Mouse (Mus musculus): ENCODE measurements around the gene F8.
A peak's percentile ranks its signal among the peaks of the same experiment; 100 is the strongest.
"Not testable (repeated sequence)": the region's sequence is repeated elsewhere in the genome, so short reads cannot be mapped to it uniquely, and the experiment has no call there.

F8 gene

DNA sequence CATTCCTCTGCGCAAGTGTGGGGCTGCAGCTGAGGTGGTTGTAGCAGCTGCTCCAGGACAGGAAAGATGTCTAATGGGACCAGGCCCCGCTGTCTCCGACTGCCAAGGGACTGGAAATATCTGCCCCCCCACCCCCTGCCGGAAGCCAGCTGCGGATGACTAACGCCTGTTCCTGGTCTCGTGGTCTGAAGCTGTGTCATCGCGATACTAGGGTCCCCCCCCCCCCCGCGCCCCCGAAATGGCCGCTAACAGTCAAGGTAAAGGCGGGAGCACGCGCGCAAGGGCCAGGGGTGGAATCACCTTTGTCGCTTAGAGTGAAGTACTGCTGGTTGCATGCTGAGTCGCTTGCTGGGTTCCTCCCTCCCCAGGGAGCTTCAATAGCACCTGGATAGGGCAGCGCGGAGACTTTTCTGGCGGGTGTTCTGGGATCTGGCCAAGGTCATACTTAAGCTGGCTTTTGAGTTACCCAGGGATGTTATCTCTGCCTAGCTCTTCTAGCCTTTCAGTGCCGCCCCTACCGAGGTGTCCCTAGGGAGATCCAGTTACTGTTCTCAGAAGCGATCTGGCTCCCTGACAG lies at the start of gene F8, which contains the start of gene Fundc2:
Gene F8, minus strand, starts transcription at position 421 of the 577 bp plus-strand sequence.
Gene Fundc2, plus strand, starts transcription at position 205 of the 577 bp plus-strand sequence.
- peak; percentile 77 for DNase-seq

DNA sequence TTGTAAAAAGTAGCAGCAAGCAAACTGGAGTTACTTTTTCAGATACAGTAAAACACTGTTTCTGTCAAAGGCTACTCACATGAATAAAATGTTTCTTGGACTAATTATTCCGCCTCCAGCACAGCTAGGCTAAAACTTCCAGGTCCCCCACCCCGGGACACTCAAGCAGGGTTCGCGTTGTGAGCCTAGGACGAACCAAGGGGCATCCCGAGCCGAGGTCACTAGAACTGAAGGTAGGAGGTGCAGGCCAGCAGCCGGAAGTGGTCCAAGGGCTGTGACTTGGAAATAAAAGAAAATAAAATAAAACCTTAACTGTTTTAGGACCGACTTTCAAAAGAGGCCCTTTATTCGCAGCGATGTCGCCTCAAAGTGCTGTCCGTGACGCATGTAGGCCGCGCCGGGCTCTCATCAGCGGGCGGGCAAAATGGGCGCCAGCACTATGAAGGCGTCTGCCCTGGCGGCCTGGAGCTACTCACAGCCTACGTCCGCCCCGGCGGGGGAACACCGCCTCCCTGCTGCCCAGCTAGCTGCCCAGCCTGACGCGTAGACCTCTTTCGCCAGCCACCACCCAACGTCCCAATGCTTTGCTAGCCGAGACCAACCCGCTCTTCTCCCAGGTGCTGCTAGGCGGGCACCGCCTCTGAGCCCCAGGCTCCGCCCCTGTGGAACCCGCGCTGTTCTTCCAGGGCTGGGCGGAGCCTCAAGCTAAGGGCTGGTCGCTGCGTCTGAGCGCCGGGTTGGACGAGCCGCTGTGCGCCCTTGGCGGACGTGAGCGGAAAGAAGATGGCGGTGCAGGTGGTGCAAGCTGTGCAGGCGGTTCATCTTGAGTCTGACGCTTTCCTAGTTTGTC lies 33.7 kb upstream of the F8 start, which contains the start of the genes Cmc4, Mtcp1 and Brcc3:
Gene Cmc4, minus strand, starts transcription at position 649 of the 850 bp plus-strand sequence.
Gene Mtcp1, minus strand, starts transcription at position 653 of the 850 bp plus-strand sequence.
Gene Brcc3, plus strand, starts transcription at position 693 of the 850 bp plus-strand sequence.
- peak; percentile 85 for DNase-seq

DNA sequence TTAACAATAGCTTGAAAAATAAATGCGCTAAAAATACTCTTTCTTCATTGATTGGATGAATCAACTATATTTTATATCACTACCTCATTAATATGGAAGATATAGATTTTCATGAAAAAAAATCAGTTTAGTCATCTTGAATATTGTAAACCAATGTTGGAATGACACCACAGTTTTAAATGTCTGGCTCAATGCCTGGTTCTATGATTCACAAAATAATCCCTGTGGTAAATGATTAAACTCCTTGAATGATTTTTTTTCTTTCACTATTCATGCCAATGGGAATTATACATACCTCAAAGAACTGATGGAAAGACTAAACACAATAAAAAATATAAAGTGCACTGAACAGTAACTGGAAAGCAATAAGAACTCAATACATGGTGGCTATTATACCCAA lies 27.3 kb upstream of the F8 start:
- DNase-seq = no peak

DNA sequence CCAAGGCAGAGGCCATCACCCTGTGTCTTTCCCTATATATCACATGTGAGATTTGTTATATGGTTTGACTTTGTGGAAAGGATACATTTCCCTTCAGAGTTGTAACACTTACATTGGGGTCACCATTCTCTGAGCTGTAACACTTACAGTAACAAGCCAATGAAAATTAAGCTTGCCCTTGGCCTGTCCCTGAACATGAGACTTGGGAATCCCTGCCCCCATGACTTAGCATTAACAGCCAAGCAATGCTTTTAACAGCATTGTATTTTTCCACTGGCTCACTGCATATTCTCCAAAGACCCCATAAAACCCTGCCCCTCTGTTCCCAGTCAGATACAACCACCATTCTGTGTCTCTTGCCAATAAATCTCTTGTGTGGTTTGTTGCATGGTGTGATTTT lies 20.9 kb upstream of the F8 start:
- DNase-seq = no peak

DNA sequence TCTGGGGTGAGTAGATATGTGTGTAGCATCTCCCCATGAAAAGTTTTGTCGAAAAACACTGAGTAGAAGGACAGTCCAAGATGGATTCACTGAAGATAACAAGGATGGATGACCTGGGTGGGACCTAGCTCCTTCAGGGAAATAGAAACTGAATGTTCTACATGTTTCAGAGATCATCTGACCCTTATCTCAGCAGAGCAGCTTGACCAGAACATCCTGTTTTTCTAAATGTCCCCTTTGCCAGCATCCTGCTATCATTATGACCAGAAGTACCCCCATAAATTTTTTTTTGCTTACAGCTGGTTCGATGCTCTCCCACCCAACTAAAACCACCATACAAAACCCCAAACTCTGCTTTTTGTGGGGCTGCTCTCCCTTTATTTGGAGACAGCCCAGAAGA lies 20.3 kb upstream of the F8 start:
- DNase-seq = peak; percentile 3

DNA sequence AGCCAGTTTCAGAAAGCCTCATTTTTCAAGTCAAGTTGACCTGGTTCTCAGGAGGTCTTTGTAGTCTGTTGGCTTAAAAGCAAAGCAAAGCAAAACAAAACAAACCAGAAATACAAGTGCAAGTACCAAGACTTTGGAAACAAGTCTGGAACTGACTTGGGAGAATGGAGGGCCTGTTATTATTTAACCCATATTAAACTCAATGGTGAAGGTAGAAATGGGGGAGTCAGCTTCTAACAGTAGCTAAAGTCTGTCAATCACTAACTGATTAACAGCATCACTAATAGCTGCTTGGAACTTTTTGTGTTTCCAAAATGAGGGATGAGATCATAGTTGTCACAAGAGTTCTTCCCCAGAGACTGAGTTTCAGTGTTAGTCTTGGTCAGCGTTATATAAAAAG lies 17.1 kb upstream of the F8 start:
- no peak for DNase-seq

DNA sequence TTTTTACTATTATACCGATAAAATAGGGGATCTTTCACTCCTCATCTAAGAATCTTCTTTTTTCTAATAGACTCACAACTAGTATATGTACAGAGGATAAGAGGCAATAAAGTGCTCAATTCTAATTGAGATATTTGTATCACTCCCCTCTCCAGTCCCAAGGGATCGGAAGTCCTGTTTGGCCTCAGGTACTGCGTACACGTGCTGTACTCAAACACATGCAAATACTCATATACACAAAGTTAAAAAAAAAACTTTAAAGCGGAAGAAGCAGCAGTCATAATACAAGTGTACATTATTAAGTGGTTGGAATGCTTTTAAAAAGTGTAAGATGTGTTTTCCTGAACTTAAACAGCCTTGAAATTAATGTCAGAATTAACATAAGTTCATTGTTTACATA lies 716 bp downstream of the F8 start:
- no peak for DNase-seq

DNA sequence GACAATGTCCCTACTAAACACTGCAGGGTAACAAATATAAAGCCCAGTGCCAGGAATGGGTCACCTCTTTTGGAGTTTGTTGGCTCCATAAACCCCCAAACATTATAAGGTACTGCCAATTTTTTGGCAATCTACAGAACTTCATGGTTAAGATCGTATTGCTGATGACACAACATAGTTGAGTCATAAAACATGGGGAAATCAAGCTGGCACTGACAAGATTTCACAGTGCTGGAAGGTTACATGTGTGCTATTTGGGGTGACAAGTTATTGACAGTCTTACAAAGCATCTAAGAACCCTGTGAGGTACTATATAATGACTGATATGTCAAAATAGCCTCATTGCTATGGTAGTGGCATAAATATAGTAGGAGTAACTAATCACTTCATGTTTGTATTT lies 1.2 kb downstream of the F8 start:
- no peak for DNase-seq

DNA sequence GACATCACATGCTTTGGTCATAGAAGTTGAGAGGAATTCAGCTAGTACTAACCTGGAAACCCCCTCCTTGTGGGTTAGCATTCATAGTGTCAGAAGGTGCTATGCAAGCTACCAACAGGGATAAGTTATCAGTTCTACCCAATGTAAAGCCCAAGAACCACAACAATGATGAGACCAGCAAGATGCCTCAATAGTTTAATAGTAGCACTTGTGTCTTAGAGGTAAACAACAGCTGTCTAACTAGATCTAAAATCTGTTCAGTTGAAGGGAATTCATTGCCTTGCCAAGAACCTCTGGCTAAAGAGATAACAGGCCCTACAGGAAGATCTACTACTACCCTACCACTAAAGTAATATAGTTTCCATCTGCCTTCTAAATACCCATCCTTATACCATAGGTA lies 5.6 kb downstream of the F8 start:
- no peak for DNase-seq

DNA sequence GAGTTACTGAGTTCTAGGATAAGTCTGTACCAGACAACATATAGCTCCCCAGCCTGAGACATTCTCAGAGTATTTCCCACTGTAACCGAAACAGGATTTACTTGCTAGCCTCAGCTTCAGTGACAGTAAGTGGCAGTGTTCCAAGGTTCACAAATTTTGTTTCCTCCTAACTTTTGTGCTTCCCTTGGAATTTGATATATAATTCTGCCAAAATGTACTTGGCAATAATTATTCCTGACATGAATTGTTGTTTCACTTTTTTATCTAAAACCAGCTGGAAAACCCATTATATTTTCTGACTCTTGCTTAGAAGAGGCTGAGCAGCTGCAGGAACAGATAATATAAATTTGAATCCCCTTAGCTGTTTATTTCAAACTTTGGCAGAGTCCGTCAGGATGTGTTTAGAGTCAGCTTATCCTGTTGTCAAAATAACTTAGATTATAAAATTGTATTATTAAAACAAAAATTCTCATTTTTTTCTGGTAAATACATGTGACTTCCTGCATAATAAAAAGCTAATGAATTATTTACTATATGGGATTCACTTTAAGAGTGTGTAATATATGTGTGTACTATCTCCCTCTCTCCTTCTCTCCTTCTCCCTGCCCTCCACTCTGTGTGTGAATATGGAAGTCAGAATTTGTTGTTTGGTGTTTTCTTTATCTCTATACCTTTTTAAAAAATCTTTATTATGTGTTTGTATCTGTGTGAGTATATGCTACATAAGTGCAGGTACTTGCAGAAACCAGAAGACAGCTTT lies 9.6 kb downstream of the F8 start:
- DNase-seq = no peak

DNA sequence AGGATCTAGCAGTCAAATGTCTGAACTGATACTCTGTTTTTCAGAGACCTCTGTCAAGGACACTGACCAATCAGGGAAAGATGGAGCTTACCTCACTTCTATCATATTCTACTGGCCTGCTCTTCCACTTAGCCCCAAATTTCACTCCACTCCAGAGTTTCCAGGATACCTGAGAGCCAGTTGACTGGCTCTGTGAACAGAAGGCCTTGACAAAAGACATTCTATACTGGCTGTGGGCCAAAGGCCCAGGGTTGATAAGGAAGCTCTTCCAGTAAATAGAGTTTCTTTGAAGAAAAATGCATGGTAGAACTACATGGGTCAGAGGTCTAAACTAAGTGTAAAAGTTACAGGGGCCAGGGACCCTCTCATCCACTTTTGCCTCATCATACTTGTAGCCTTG lies 12.2 kb downstream of the F8 start:
- DNase-seq = no peak

DNA sequence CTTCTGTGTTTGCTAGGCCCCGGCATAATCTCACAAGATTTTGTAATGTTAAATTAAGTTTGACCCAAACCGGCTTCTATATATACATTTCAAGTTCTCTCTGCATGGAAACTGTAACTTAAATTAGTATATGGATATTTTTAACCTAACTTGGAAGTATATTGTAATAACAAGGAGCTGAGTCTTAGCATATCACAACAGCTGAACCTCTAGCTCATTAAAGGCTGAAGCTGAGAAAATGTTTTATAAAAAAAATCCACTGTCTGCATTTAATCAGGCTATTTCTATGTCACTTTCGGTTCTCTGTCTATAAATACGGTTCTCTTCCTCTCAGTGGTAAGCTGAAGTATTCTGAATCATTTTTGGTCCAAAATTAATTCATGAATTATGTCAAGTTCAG lies 58.9 kb downstream of the F8 start:
- DNase-seq = no peak

DNA sequence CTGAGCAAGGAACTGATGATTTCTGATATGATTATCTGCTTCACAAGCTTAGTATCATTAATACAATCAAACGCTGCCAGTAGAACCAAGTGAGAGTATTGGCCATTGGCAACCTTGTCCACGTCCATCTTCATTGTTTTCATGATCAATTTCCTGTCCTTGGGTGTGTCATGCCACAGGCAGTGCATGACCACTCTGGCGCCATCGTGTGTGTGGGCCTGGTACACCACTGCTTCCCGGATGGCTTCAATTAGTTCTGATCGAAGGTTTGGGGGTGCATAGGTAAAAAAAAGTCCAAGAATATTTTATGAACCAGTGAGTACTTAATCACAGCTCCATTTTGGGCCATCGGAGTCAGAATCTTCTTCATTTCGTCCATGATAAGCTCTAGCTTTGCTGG lies 110.7 kb downstream of the F8 start:
- DNase-seq = no peak

DNA sequence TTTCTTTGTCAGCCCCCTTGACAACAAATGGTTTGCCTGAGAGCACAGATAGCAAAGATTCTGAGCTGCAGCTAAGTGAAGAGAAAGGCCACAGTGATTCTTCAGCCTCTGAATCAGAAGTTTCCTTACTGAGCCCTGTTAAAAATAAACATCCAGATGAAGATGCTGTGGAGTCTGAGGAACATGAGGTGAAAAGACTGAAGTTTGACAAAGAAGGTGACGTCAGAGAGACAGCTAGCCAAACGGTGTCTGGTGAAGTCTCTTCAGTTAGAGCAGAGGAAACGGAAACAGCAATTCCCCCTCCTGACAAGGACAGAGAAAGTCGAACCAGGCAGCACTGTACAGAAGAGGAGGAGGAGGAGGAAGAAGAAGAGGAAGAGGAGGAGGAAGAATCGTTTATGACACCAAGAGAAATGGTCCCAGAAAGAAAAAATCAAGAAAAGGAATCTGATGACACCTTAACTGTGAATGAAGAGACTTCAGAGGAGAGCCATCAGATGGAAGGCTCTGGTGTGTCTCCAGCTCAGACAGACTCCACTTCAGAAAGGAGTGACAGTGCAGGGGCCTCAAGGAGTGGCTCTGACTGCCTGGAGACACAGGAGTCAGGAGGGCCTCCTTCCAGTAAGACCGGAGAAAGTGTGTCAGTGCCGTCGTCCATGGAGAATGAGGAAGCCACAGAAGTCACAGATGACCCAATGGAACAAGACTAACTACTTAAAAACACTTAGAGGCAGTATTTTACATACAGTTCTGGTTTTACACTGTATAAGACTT lies 148.6 kb downstream of the F8 start:
- DNase-seq = not testable (repeated sequence)

DNA sequence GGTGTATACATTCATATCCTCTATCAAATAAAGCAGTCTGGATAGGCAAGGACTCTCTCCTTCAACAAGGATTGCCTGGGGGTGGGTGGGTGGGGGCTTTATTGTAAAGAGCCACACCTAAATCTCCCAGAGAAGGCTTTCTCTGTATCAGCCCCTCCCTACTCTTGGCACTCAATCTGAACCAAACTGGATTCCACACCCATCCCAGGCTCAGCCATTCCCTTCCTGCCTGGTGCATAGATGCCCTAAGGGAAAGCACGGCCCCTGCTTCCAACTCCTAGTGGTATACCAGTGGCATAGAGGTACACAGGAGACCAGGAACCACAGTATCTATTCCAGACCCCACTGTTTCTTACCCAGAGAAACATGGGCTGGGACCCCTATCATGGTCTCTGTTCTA lies 151.0 kb downstream of the F8 start:
- DNase-seq = no peak

DNA sequence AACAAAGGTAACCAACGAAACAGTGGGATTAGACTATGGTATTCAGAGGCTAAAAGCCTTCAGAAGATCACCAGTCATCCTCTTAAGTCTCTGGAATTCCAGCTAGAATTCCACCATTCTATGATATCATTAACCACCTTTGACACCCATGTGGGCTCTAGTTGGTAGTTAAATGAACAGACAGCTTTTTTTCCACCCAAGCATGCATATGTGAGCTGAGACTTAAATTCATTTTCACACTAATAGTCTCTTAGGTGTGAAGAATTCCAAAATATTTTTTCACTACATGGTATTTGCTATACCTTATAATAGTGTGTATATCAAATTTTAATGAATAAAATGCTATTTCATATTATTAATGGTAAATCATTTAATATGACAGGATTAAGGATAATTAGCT lies 218.7 kb downstream of the F8 start, which contains the start of gene Smim9:
Gene Smim9, minus strand, starts transcription at position 101 of the 400 bp plus-strand sequence.
- DNase-seq = no peak

DNA sequence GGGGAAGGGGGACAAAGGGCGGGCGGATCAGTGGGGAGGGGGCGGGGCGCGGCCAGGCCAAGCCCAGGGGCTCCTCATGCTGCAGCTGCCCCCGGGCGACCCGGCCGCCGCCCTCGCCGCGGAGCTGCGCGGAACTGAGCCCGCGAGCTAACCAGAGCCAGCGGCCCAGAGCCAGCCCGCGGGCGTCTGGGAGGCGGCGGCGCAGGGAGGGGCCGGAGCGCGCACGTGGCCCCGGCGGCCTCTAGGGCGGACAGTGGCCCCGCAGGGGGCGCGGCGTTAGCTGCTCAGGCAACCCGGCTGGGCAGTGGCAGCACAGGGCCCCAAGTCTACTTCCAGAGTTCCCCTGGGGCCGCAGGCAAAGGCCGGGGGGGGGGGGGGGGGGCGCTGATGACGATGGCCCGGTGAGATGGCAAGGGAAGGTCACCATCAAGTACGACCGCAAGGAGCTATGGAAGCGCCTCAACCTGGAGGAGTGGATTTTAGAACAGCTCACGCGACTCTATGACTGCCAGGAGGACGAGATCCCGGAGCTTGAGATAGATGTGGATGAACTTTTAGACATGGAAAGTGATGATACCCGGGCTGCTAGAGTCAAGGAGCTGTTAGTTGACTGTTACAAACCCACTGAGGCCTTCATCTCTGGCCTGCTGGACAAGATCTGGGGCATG lies 226.7 kb downstream of the F8 start:
- DNase-seq = peak; percentile 19

DNA sequence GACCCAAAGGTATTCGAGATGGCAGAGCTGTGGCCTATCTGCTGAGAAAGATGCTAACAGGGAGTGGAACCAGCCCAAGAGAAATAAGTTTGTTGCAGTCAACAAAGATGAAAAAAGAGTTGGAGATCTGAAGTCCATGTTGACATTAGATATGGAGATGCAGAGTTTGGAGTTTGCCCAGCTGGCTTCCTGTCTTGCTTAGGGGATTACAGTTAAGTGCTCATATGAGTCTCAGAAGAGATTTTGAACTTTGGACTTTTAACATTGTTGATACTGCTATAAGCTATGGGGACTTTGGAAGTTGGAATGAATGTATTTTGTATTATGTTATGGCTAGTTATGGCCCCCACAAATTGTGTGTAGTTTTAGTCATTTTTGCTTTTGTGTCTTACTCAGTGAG lies 230.2 kb downstream of the F8 start:
- no peak for DNase-seq

DNA sequence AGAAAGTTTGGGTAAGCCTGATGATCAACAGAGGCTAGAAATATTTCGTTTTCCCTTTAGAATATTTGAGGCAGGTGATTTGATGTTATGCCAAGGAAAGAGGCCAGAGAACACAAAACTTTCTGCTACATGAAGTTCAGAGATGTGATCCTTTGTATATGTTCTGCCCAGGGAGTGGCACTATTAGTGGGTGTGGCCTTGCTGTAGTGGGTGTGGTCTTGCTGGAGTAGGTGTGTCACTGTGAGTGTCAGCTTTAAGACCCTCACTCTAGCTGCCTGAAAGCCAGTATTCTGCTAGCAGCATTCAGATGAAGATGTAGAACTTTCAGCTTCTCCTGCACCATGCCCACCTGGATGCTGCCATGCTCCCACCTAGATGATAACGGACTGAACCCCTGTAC lies 232.1 kb downstream of the F8 start:
- DNase-seq = no peak

DNA sequence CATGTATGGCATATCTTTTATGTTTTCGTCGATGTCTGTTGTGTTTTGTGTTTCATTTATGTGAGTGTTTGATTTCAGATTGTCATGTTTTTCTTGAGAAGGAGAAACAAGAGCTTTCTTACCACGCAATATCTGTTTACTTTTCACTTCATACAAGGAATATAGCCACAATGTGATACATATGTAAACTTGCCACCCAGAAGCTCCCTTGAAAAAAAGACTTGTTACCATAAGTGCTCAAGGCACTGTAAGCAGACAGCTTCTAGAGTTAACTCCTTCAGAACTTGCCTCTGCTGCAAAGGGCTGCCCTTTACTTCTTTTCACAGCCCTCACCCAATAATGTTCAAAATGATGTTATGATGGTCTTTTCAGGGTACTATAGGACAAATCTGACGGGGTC lies 234.0 kb downstream of the F8 start:
- DNase-seq = no peak

DNA sequence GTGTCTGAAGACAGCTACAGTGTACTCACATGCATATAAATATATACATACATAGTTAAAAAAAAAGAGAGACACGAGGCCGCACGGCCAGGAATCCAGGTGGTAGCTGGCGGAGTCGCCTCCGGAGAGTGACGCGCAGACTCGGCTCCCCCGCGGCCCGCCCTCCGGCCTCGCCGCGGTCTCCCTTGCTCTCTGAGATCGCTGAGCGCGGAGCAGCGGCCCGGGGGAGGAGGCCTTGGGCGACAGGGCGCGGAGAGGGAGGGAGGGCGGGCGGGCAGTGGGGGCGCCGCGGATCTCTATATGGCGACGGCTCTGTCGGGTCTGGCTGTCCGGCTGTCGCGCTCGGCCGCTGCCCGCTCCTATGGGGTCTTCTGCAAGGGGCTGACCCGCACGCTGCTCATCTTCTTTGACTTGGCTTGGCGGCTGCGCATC lies 239.3 kb downstream of the F8 start:
- peak; percentile 3 for DNase-seq

DNA sequence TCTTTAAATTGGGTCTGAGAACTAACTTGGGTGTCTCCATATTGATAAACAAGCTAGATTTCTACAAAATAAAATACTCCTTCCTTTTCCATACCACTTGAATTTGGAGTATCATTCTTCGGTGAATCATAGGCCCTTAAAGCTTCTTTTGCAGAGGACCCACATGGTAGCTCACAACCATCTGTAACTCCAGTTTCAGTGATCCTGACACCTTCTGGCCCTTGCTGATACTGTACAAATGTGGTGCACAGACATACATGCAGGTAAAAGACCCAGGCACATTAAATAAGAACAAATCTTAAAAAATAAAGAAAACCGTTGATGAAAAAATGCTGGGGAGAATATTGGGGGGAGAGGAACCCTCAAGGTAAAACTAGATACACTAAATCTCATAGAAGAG lies 244.2 kb downstream of the F8 start:
- no peak for DNase-seq
